Mouse (Mus musculus) kidney, adult 2 months (tissue): ENCODE results near the gene Guca1a. TPM values are rescaled to one million over a fixed set of nuclear protein-coding genes. Genes with fewer than 3 reads are reported as not detected.

ENCODE experiments used
- DNase-seq: peaks from one replicate; pipeline ENCODE4 v3.0.0; 2021
- H3K27ac ChIP-seq: fragments of 200-500 bp; 2 replicates; pipeline ENCODE4 v1.5.1; 2012; ENCODE audit warnings: low read depth, low read length, control low read depth, inconsistent platforms; ENCODE audit not compliant: insufficient read depth
- H3K27me3 ChIP-seq: fragments of 200-500 bp; replicated peaks from 2 replicates; pipeline ENCODE4 v1.6.1; 2012; ENCODE audit warnings: mild to moderate bottlenecking, moderate library complexity, low read length, inconsistent platforms; ENCODE audit not compliant: control insufficient read depth, insufficient read depth
- H3K36me3 ChIP-seq: fragments of 200-500 bp; 2 replicates; pipeline ENCODE4 v1.6.1; 2012; ENCODE audit warnings: mild to moderate bottlenecking, moderate library complexity, low read length, inconsistent platforms; ENCODE audit not compliant: control insufficient read depth, insufficient read depth
- H3K4me1 ChIP-seq: fragments of 200-500 bp; 2 replicates; pipeline ENCODE4 v1.6.1; 2011; ENCODE audit warnings: low read length; ENCODE audit not compliant: control insufficient read depth, insufficient read depth
- H3K4me3 ChIP-seq: fragments of 200-500 bp; 2 replicates; pipeline ENCODE4 v1.5.1; 2011; ENCODE audit warnings: mild to moderate bottlenecking, low read depth, low read length, control low read depth; ENCODE audit not compliant: insufficient read depth
- CTCF ChIP-seq: fragments of 200-500 bp; conservative IDR thresholded peaks from 2 replicates; pipeline ENCODE4 v1.5.1; 2011; ENCODE audit warnings: low read depth, mild to moderate bottlenecking, control low read depth, low read length, moderate library complexity, mixed read lengths; ENCODE audit not compliant: insufficient read depth, insufficient read length
- POLR2A ChIP-seq: fragments of 200-500 bp; IDR thresholded peaks from one replicate; pipeline ENCODE4 v1.6.1; 2011; ENCODE audit warnings: low read depth, low read length, control low read depth
- WGBS: fragments of 180-500 bp; shearing (Covaris S2); methylation state at CpG from one replicate; pipeline ENCODE4 v1.1.7; 2018; 5-methylcytosine and 5-hydroxymethylcytosine counted together
- polyA plus RNA-seq: library from polyadenylated mRNA; depleted of rRNA; stranded (reverse); fragments of >200 nt; gene quantifications from 2 replicates; pipeline ENCODE4 v1.2.3, GENCODE M21; 2012; rRNA removed

Guca1a gene
- 0.91 and 1.4 TPM in 2 replicates for polyA plus RNA-seq

DNA sequence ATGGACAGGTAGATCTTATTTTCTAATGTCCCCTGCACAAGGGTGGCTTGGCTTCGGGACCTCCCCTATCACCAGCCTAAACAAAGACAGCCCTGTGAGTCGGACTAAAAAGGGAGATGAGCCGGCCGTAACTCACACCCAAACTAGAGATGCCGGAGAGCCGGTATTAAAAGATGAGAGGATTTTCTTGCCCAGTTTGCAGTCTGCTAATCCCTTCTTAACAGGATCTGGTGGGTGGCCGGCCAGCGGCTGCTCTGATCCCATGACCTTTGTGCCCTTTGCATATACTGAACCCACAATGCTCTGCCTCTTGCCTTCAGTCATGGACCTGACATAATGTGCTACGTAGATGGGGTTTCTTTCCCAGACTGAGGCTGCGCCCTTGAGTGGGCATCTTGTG lies at the start of gene Guca1a:
TSS of gene Guca1a (minus strand) at position 134 of the 400 bp plus-strand sequence.
- Histone ChIP-seq H3K4me1 (no peaks in the 10 kb centered on the region; the same call in 1 of the 2 replicates), H3K36me3 (no peaks in the 10 kb centered on the region), H3K27ac (no peak within 1 kb of the TSS), H3K27me3 (no peaks in the 10 kb centered on the region), H3K4me3 (no peak within 1 kb of the TSS)
- WGBS: 59% methylated on average over 10 of the region's 10 CpGs
- no peak for TF ChIP-seq CTCF
- TF ChIP-seq POLR2A: no peak
- DNase-seq: no peak

GRCm38 (mm10) chr17:47449432-47449831 lies 49.0 kb upstream of the Guca1a start:
- 66% methylated on average over 5 of the region's 5 CpGs for WGBS
- Histone ChIP-seq H3K4me3 (no peak overlapping the region), H3K36me3 (no peaks in the 10 kb centered on the region), H3K4me1 (peaks cover 22% of the 10 kb centered on the region), H3K27me3 (no peaks in the 10 kb centered on the region), H3K27ac (peak overlapping the region; percentile 13)
- DNase-seq: no peak
- TF ChIP-seq POLR2A: no peak

DNA sequence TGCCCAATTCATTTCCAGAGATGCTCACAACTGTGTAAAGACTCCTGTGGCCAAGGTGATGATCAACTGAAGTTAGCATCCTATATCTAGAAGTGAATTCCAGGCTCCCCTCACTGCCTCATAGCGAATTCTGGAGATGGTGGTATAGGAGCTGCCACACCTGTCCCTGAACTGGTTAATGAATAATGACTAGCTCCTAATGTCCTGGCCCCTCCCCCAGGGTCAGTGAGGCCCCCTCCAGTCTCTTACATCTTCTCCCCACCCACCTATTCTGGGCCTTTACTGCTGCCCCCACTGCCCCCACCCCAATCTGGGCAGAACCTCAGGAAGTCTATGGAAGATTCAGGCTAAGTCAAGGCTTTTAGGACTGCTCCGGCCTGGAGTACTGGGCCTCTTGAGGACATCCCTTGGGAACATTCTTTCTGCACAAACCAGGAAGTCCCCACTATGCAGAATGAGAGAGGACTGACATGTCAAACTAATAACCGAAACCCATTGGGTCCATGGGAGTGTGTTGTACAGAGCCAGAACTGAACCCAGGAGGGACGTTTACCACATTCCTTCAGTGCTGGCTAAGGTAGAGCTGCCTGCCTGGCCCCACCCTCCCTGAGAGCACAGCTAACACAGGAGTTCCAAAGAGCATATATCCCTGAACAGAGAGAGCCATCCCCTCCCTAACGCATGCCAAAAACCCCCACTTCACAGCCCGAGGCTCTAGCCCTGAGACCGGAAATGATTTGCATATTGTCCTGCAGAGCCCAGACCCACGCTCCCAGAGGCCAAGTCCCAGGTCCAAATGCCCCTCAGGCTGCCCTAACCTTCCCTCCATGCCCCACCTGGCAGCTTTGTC lies 48.4 kb upstream of the Guca1a start:
- Histone ChIP-seq H3K4me1 (peaks cover 25% of the 10 kb centered on the region), H3K4me3 (no peak overlapping the region), H3K27ac (peak overlapping the region; percentile 29), H3K36me3 (no peaks in the 10 kb centered on the region), H3K27me3 (no peaks in the 10 kb centered on the region)
- TF ChIP-seq CTCF (no peak), POLR2A (no peak)
- DNase-seq: peak; percentile 31
- 24% methylated on average over 8 of the region's 8 CpGs for WGBS

DNA sequence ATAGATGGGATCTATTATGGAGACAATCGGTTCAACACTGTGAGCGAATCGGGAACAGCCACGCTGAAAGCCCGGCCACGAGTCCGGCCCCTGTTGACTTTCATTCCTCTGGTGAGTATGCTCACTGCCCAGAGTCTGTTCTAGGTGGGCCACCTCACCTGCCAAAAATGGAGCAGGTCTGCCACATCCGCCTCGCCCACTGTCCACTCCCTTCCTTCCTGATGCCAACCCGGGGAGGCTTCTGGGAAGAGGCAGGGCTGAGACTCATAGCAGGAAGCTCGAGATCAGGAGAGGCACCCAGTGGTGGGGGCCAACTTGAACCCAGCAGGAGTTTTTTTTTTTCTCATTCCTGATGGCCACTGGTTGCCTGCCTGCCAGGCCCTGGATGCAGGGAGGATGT lies 46.2 kb upstream of the Guca1a start:
- Histone ChIP-seq H3K4me1 (peaks cover 17% of the 10 kb centered on the region), H3K27ac (no peak overlapping the region), H3K36me3 (no peaks in the 10 kb centered on the region), H3K27me3 (no peaks in the 10 kb centered on the region), H3K4me3 (no peak overlapping the region)
- no peak for DNase-seq
- TF ChIP-seq CTCF (no peak), POLR2A (no peak)
- WGBS: 88% methylated on average over 11 of the region's 11 CpGs

DNA sequence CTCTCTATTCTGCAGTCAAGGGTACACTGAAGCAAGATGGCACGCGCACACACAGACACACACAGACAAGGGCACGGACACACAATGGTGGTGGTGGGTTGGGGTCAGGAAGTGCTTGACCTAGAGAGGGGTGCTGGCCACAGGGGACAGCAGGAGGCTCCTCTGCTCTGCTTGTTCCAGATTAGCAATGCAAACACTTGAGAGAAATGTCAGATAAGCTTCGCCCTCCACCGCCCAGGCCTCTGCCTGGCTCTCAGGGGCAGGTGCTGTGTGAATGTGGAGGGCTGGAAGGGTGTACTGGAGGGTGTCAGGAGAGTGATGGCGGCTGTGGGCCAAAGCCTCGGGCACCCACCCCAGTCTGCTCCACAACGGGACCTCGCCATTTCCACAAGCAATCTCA lies 45.6 kb upstream of the Guca1a start:
- Histone ChIP-seq H3K4me1 (peaks cover 15% of the 10 kb centered on the region), H3K27ac (no peak overlapping the region), H3K27me3 (no peaks in the 10 kb centered on the region), H3K36me3 (no peaks in the 10 kb centered on the region), H3K4me3 (no peak overlapping the region)
- TF ChIP-seq POLR2A (no peak), CTCF (no peak)
- DNase-seq: no peak
- WGBS: 90% methylated on average over 9 of the region's 9 CpGs

DNA sequence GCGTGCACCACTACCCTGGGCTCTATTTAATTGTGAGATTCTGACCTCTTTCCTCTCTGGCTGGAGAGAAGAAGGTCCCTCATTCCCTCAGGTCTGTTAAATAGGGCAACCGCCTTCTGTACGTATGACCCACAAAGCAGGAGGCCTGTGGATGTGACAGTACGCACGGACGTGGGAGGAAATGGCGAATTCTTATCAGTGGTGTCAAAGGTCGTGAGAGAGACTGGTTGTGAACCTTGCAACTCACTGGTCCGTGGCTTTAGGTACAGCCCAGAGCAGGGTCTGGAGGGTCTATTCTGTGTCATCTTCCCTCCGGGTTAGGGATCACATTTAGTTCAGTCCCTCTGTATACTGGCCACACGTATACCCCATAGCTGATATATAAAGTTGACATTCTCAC lies 45.1 kb upstream of the Guca1a start:
- Histone ChIP-seq H3K4me1 (peaks cover 15% of the 10 kb centered on the region), H3K36me3 (no peaks in the 10 kb centered on the region), H3K27me3 (no peaks in the 10 kb centered on the region), H3K4me3 (no peak overlapping the region), H3K27ac (no peak overlapping the region)
- TF ChIP-seq POLR2A: no peak
- TF ChIP-seq CTCF: no peak
- 79% methylated on average over 11 of the region's 11 CpGs for WGBS
- no peak for DNase-seq

GRCm38 (mm10) chr17:47444113-47444512 lies 43.7 kb upstream of the Guca1a start:
- 69% methylated on average over 6 of the region's 6 CpGs for WGBS
- DNase-seq: no peak
- Histone ChIP-seq H3K4me3 (no peak overlapping the region), H3K27me3 (no peaks in the 10 kb centered on the region), H3K27ac (peak overlapping the region; percentile 75), H3K4me1 (peaks cover 10% of the 10 kb centered on the region), H3K36me3 (no peaks in the 10 kb centered on the region)
- TF ChIP-seq CTCF: no peak
- TF ChIP-seq POLR2A: no peak
